Mouse (Mus musculus) E14TG2a.4 (cell line): ENCODE results near the gene Avl9.

ENCODE experiments used
- H3K27me3 ChIP-seq: 2 replicates; pipeline ENCODE4 v1.6.1; 2014; ENCODE audit warnings: low read length, control low read depth; ENCODE audit not compliant: insufficient read depth
- H3K36me3 ChIP-seq: 2 replicates; pipeline ENCODE4 v1.6.1; 2014; ENCODE audit warnings: low read length, control low read depth; ENCODE audit not compliant: insufficient read depth
- H3K4me1 ChIP-seq: replicated peaks from 2 replicates; pipeline ENCODE4 v1.6.1; 2014; ENCODE audit warnings: low read depth, low read length, control low read depth
- H3K4me3 ChIP-seq: replicated peaks from 2 replicates; pipeline ENCODE4 v1.5.1; 2014; ENCODE audit warnings: mild to moderate bottlenecking, low read length
- H3K9me3 ChIP-seq: 2 replicates; pipeline ENCODE4 v1.6.1; 2014; ENCODE audit warnings: low read length, control low read depth
- CTCF ChIP-seq: conservative IDR thresholded peaks from 2 replicates; pipeline ENCODE4 v1.5.1; 2014; ENCODE audit warnings: low read length
- NANOG ChIP-seq: IDR thresholded peaks from 2 replicates; pipeline ENCODE4 v1.6.1; 2014; ENCODE audit warnings: borderline replicate concordance, low read length, mixed read lengths
- POU5F1 ChIP-seq: IDR thresholded peaks from 2 replicates; pipeline ENCODE4 v1.6.1; 2014; ENCODE audit warnings: low read length, borderline replicate concordance

The Avl9 gene

GRCm38 (mm10) chr6:56720877-56721276, 6.2 kb downstream of the Avl9 start:
- H3K4me1 ChIP-seq, result peaks cover 18% of the 10 kb centered on the region
- no peaks in the 10 kb centered on the region for H3K9me3 ChIP-seq
- no peak for TF ChIP-seq CTCF
- no peak for TF ChIP-seq POU5F1
- no peak for TF ChIP-seq NANOG
- H3K36me3 ChIP-seq, result peaks cover 29% of the 10 kb centered on the region
- no peak overlapping the region for H3K4me3 ChIP-seq
- H3K27me3 ChIP-seq, result no peaks in the 10 kb centered on the region

- Histone ChIP-seq H3K4me1 (no peaks in the 10 kb centered on the region), H3K36me3 (peaks cover 72% of the 10 kb centered on the region), H3K9me3 (no peaks in the 10 kb centered on the region), H3K27me3 (no peaks in the 10 kb centered on the region), H3K4me3 (no peak overlapping the region)
- TF ChIP-seq NANOG, result no peak
- TF ChIP-seq CTCF, result no peak
- no peak for TF ChIP-seq POU5F1
These were observed 17.8 kb downstream of the Avl9 start for GRCm38 (mm10) chr6:56732545-56732944.

- no peaks in the 10 kb centered on the region for H3K27me3 ChIP-seq
- no peaks in the 10 kb centered on the region for H3K9me3 ChIP-seq
- H3K36me3 ChIP-seq, result peaks cover 37% of the 10 kb centered on the region
- no peak for TF ChIP-seq NANOG
- TF ChIP-seq POU5F1, result no peak
- no peak for TF ChIP-seq CTCF
- H3K4me3 ChIP-seq, result no peak overlapping the region
- H3K4me1 ChIP-seq, result no peaks in the 10 kb centered on the region; the same call in 1 of the 2 replicates
These were observed 31.3 kb downstream of the Avl9 start for GRCm38 (mm10) chr6:56745950-56746543.

- H3K4me1 ChIP-seq, result no peaks in the 10 kb centered on the region
- no peaks in the 10 kb centered on the region for H3K27me3 ChIP-seq
- H3K9me3 ChIP-seq, result no peaks in the 10 kb centered on the region
- H3K4me3 ChIP-seq, result no peak overlapping the region
- no peak for TF ChIP-seq CTCF
- TF ChIP-seq POU5F1, result no peak
- H3K36me3 ChIP-seq, result peaks cover 54% of the 10 kb centered on the region
These were observed 39.0 kb downstream of the Avl9 start for GRCm38 (mm10) chr6:56753719-56754118.

- no peaks in the 10 kb centered on the region for H3K4me1 ChIP-seq
- peaks cover 55% of the 10 kb centered on the region for H3K36me3 ChIP-seq
These were observed 41.4 kb downstream of the Avl9 start for GRCm38 (mm10) chr6:56756117-56756516.

GRCm38 (mm10) chr6:56759324-56759723, 44.6 kb downstream of the Avl9 start:
- no peak for TF ChIP-seq CTCF
- TF ChIP-seq POU5F1, result no peak
- no peak for TF ChIP-seq NANOG
- Histone ChIP-seq H3K4me3 (no peak overlapping the region), H3K27me3 (no peaks in the 10 kb centered on the region), H3K4me1 (no peaks in the 10 kb centered on the region), H3K36me3 (peaks cover 45% of the 10 kb centered on the region), H3K9me3 (no peaks in the 10 kb centered on the region)

More at GRCm38 (mm10) chr6:56756117-56756516, 41.4 kb downstream of the Avl9 start:
- Histone ChIP-seq H3K9me3 (no peaks in the 10 kb centered on the region), H3K4me3 (no peak overlapping the region), H3K27me3 (no peaks in the 10 kb centered on the region)
- TF ChIP-seq CTCF (no peak), NANOG (no peak)

- H3K4me3 ChIP-seq, result no peak overlapping the region
- peaks cover 7% of the 10 kb centered on the region for H3K36me3 ChIP-seq
- no peaks in the 10 kb centered on the region for H3K4me1 ChIP-seq
- no peak for TF ChIP-seq NANOG
- no peak for TF ChIP-seq CTCF
- TF ChIP-seq POU5F1, result no peak
- H3K9me3 ChIP-seq, result no peaks in the 10 kb centered on the region
- no peaks in the 10 kb centered on the region for H3K27me3 ChIP-seq
These were observed 50.6 kb downstream of the Avl9 start for GRCm38 (mm10) chr6:56765265-56765664.

- H3K4me3 ChIP-seq, result no peak overlapping the region
- no peaks in the 10 kb centered on the region for H3K9me3 ChIP-seq
- no peaks in the 10 kb centered on the region for H3K4me1 ChIP-seq
- no peak for TF ChIP-seq CTCF
- H3K36me3 ChIP-seq, result peaks cover 7% of the 10 kb centered on the region
- H3K27me3 ChIP-seq, result no peaks in the 10 kb centered on the region
These were observed 51.0 kb downstream of the Avl9 start for GRCm38 (mm10) chr6:56765696-56766095.

GRCm38 (mm10) chr6:56775816-56776215, 61.1 kb downstream of the Avl9 start:
- no peaks in the 10 kb centered on the region for H3K9me3 ChIP-seq
- H3K27me3 ChIP-seq, result no peaks in the 10 kb centered on the region
- no peak for TF ChIP-seq POU5F1
- no peak for TF ChIP-seq NANOG
- TF ChIP-seq CTCF, result no peak
- H3K4me3 ChIP-seq, result no peak overlapping the region
- H3K36me3 ChIP-seq, result peaks cover 43% of the 10 kb centered on the region
- peaks cover 38% of the 10 kb centered on the region for H3K4me1 ChIP-seq
